Mouse (Mus musculus): ENCODE results near the gene Gramd4. TPM values are rescaled to one million over a fixed set of nuclear protein-coding genes. Genes with fewer than 3 reads are reported as not detected.

The Gramd4 gene
- total and polyA plus RNA-seq, 2 experiments from 2014 or later: 22.5 to 47.6 TPM

GRCm38 (mm10) chr15:86069011-86069791 lies 11.7 kb downstream of the Gramd4 start:
- Histone ChIP-seq H3K27me3 (ENCODE audit: insufficient read depth, low read length) (no peaks in the 10 kb centered on the region), H3K9me3 (ENCODE audit: low read length) (no peaks in the 10 kb centered on the region), H3K9ac (replicated peaks; ENCODE audit: low read length, poor library complexity, severe bottlenecking) (no peak overlapping the region), H3K27ac (ENCODE audit: low read depth, low read length) (peak overlapping the region; percentile 6; the same call in 1 of the 2 replicates), H3K4me3 (ENCODE audit: low read depth, low read length) (no peak overlapping the region), H3K4me1 (ENCODE audit: insufficient read depth, low read length) (no peaks in the 10 kb centered on the region; the same call in 1 of the 2 replicates), H3K4me2 (ENCODE audit: low read depth, low read length, poor library complexity, severe bottlenecking) (no peak overlapping the region), H3K36me3 (ENCODE audit: insufficient read depth, low read length) (no peaks in the 10 kb centered on the region)
- ATAC-seq (ENCODE audit: low FRiP score) (no peak), DNase-seq (ENCODE audit: low spot score) (no peak)
- WGBS: 69% methylated on average over 10 of the region's 10 CpGs
- TF ChIP-seq CTCF (IDR thresholded peaks at IDR 0.05): no peak

DNA sequence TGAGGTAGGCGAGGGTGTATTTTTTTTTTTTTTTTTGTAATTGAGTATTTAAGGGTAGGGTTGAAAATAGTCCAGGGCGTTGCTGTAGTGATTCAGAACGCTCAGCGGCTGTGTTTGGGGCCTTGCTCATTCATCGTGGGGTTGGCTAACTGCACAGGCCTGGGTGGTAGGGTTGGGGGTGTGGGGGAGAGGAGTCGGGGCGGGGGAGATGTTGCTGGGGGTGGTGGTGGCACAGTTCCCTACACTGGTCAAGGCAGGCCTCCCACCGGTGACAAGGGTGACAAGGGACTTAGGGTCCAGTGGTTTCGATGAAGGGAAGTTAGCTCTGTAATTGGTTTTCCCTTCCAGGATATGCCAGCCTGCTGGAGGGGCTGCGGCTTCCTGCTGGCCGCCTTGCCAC lies 12.9 kb downstream of the Gramd4 start:
- H3K4me3 ChIP-seq (ENCODE audit: low read depth, low read length): no peak overlapping the region
- no peak overlapping the region for H3K9ac ChIP-seq (replicated peaks; ENCODE audit: low read length, poor library complexity, severe bottlenecking)
- no peak overlapping the region for H3K4me2 ChIP-seq (ENCODE audit: low read depth, low read length, poor library complexity, severe bottlenecking)
- peak overlapping the region; percentile 40; the same call in 1 of the 2 replicates for H3K27ac ChIP-seq (ENCODE audit: low read depth, low read length)
- H3K4me1 ChIP-seq (ENCODE audit: insufficient read depth, low read length): no peaks in the 10 kb centered on the region; the same call in 1 of the 2 replicates
- TF ChIP-seq CTCF (IDR thresholded peaks at IDR 0.05): no peak
- H3K9me3 ChIP-seq (ENCODE audit: low read length): no peaks in the 10 kb centered on the region
- H3K36me3 ChIP-seq (ENCODE audit: insufficient read depth, low read length): no peaks in the 10 kb centered on the region
- ATAC-seq (ENCODE audit: low FRiP score): no peak
- H3K27me3 ChIP-seq (ENCODE audit: insufficient read depth, low read length): no peaks in the 10 kb centered on the region
- peak; percentile 32 for DNase-seq (ENCODE audit: low spot score)
- WGBS: 42% methylated on average over 11 of the region's 11 CpGs

GRCm38 (mm10) chr15:86071166-86071565 lies 13.7 kb downstream of the Gramd4 start:
- H3K9me3 ChIP-seq (ENCODE audit: low read length): no peaks in the 10 kb centered on the region
- no peak overlapping the region for H3K9ac ChIP-seq (replicated peaks; ENCODE audit: low read length, poor library complexity, severe bottlenecking)
- H3K4me2 ChIP-seq (ENCODE audit: low read depth, low read length, poor library complexity, severe bottlenecking): no peak overlapping the region
- H3K4me3 ChIP-seq (ENCODE audit: low read depth, low read length): no peak overlapping the region
- H3K27ac ChIP-seq (ENCODE audit: low read depth, low read length): peak overlapping the region; percentile 27; the same call in 1 of the 2 replicates
- no peaks in the 10 kb centered on the region for H3K36me3 ChIP-seq (ENCODE audit: insufficient read depth, low read length)
- ATAC-seq (ENCODE audit: low FRiP score) (no peak), DNase-seq (ENCODE audit: low spot score) (no peak)
- no peaks in the 10 kb centered on the region for H3K27me3 ChIP-seq (ENCODE audit: insufficient read depth, low read length)
- no peaks in the 10 kb centered on the region; the same call in 1 of the 2 replicates for H3K4me1 ChIP-seq (ENCODE audit: insufficient read depth, low read length)
- WGBS: 64% methylated on average over 1 of the region's 1 CpGs
- TF ChIP-seq CTCF (IDR thresholded peaks at IDR 0.05): no peak

DNA sequence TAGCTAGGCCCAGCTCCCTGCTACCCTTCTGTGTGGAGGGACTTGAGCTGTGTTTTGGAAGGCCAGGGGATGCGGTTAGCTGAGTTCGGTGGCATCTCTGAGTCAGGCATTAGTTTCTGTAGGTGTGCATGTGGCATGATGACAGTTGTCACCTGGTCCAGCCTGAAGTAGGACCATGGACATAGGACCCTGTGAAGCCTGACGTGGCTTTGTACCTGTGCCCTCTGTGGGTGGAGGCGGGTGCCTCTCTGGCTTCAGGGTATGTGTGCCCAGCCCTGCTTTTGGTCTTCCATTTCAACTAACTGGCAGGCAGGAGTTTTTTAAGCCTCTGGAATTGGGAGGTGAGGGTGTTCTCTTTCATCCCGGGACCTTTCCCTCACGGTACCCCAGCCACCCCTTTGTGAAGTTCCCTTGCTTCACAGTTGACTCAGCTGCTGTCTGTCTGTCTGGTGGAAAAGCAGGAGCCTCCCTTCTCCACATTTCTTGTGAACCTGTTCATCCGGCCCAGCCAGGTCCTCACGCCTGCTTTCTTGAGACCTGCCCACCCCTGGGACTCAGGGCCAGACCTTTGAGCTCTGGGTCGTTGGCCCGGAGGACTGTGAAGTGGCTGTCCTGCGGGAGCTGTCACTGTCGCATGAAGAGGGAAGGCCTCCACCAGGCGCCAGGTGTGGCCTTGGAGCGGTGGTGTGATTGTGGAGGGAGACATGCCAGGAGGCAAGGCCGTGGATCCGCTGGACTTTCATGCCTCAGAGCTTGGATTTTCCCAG lies 16.9 kb downstream of the Gramd4 start:
- Histone ChIP-seq H3K9me3 (ENCODE audit: low read length) (no peaks in the 10 kb centered on the region), H3K27me3 (ENCODE audit: insufficient read depth, low read length) (no peaks in the 10 kb centered on the region), H3K9ac (replicated peaks; ENCODE audit: low read length, poor library complexity, severe bottlenecking) (no peak overlapping the region), H3K4me2 (ENCODE audit: low read depth, low read length, poor library complexity, severe bottlenecking) (no peak overlapping the region), H3K27ac (ENCODE audit: low read depth, low read length) (no peak overlapping the region), H3K4me1 (ENCODE audit: insufficient read depth, low read length) (peaks cover 2% of the 10 kb centered on the region; the same call in 1 of the 2 replicates), H3K4me3 (ENCODE audit: low read depth, low read length) (no peak overlapping the region), H3K36me3 (ENCODE audit: insufficient read depth, low read length) (no peaks in the 10 kb centered on the region)
- no peak for TF ChIP-seq CTCF (IDR thresholded peaks at IDR 0.05)
- DNase-seq (ENCODE audit: low spot score): no peak
- ATAC-seq (ENCODE audit: low FRiP score): no peak
- WGBS: 92% methylated on average over 16 of the region's 16 CpGs

DNA sequence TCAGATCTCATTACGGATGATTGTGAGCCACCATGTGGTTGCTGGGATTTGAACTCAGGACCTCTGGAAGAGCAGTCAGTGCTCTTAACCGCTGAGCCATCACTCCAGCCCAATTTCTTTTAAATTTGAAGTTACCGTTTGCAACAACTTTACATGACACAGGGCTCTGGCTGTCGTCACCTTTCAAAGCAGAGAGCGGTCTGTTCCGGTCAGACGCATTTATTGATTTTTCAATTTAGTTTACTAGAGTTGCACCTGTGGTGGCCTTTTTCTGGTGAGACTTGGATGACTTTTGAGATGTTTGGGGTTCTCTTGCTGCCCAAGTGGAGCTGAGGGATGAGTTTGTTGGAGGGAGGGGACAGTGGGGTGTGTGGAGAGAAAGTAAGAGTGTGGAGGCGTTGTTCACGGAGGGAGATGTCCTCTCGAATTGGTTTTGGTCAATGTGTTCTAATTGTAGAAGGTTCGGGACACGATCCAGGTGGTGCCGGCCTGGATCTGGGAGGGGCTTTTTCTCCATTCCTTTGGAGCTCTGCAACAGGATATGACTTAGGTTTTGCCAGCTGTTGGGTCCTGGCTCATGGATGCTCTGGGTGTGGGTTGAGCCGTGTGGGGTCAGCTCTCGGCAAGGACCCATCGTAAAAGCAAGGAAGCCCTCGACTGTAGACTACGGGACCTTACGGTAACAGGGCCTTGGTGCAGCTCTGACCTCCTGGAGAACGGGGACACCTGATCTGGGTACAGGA lies 18.0 kb downstream of the Gramd4 start:
- no peak for TF ChIP-seq CTCF (IDR thresholded peaks at IDR 0.05)
- Histone ChIP-seq H3K4me2 (ENCODE audit: low read depth, low read length, poor library complexity, severe bottlenecking) (no peak overlapping the region), H3K36me3 (ENCODE audit: insufficient read depth, low read length) (no peaks in the 10 kb centered on the region), H3K27ac (ENCODE audit: low read depth, low read length) (no peak overlapping the region), H3K4me1 (ENCODE audit: insufficient read depth, low read length) (0 out of 2 replicates have a peak, but pooled peaks cover 2% of the 10 kb centered on the region), H3K27me3 (ENCODE audit: insufficient read depth, low read length) (no peaks in the 10 kb centered on the region), H3K9me3 (ENCODE audit: low read length) (no peaks in the 10 kb centered on the region), H3K4me3 (ENCODE audit: low read depth, low read length) (no peak overlapping the region), H3K9ac (replicated peaks; ENCODE audit: low read length, poor library complexity, severe bottlenecking) (no peak overlapping the region)
- no peak for ATAC-seq (ENCODE audit: low FRiP score)
- WGBS: 92% methylated on average over 20 of the region's 20 CpGs
- no peak for DNase-seq (ENCODE audit: low spot score)

All from midbrain, postnatal 0 days (tissue).